Mouse (Mus musculus) neural tube, embryonic 11.5 days (tissue): Measurements from ENCODE around the gene Krtcap3. TPM values are rescaled to one million over a fixed set of nuclear protein-coding genes. Genes with fewer than 3 reads are reported as not detected.

Experiments
- ATAC-seq: fragments of 200-750 bp; cut with Nextera tagmentation; 2 replicates; pipeline ENCODE4 v1.8.0; 2017; ENCODE audit warnings: moderate number of reproducible peaks, mild to moderate bottlenecking, moderate TSS enrichment, moderate library complexity; ENCODE audit not compliant: insufficient read depth, low FRiP score, low TSS enrichment
- DNase-seq: peaks from one replicate; pipeline ENCODE4 v3.0.0-alpha.2; 2015; ENCODE audit warnings: low spot score
- H3K27ac ChIP-seq: fragments of 300-500 bp; sonication (generic); 2 replicates; pipeline ENCODE4 v1.5.1; 2014; ENCODE audit warnings: low read depth, mild to moderate bottlenecking, low read length
- H3K27me3 ChIP-seq: fragments of 300-500 bp; sonication (generic); 2 replicates; pipeline ENCODE4 v1.6.1; 2014; ENCODE audit warnings: mild to moderate bottlenecking, low read length, mixed read lengths; ENCODE audit not compliant: control insufficient read depth, insufficient read depth
- H3K36me3 ChIP-seq: fragments of 300-500 bp; sonication (generic); 2 replicates; pipeline ENCODE4 v1.6.1; 2014; ENCODE audit warnings: mild to moderate bottlenecking, low read length, moderate library complexity, mixed read lengths; ENCODE audit not compliant: control insufficient read depth, insufficient read depth
- H3K4me1 ChIP-seq: fragments of 300-500 bp; sonication (generic); 2 replicates; pipeline ENCODE4 v1.6.1; 2014; ENCODE audit warnings: low read length, mixed read lengths; ENCODE audit not compliant: control insufficient read depth, insufficient read depth
- H3K4me2 ChIP-seq: fragments of 300-500 bp; sonication (generic); 2 replicates; pipeline ENCODE4 v1.6.1; 2014; ENCODE audit warnings: low read depth, mild to moderate bottlenecking, moderate library complexity
- H3K4me3 ChIP-seq: fragments of 300-500 bp; sonication (generic); 2 replicates; pipeline ENCODE4 v1.5.1; 2014; ENCODE audit warnings: low read depth, low read length
- H3K9ac ChIP-seq: fragments of 300-500 bp; sonication (generic); 2 replicates; pipeline ENCODE4 v1.6.1; 2014; ENCODE audit warnings: mild to moderate bottlenecking, low read length
- H3K9me3 ChIP-seq: fragments of 300-500 bp; sonication (generic); 2 replicates; pipeline ENCODE4 v1.6.1; 2016; ENCODE audit warnings: low read length; ENCODE audit not compliant: control insufficient read depth
- WGBS: fragments of 180-500 bp; shearing (Covaris S2); extraction: QIAGEN DNeasy Blood & Tissue Kit; methylation state at CpG from one replicate; pipeline ENCODE4 v1.1.7; 2014; 5-methylcytosine and 5-hydroxymethylcytosine counted together
- polyA plus RNA-seq: library from polyadenylated mRNA; unstranded; fragments of >200 nt; fragmentation: Nextera tagmentation; extraction: Ambion mirVana; gene quantifications from 2 replicates; pipeline ENCODE4 v1.2.1, GENCODE M21; 2014

Gene Krtcap3
- polyA plus RNA-seq, 1 experiment from 2014 or later = 2.4 TPM

DNA sequence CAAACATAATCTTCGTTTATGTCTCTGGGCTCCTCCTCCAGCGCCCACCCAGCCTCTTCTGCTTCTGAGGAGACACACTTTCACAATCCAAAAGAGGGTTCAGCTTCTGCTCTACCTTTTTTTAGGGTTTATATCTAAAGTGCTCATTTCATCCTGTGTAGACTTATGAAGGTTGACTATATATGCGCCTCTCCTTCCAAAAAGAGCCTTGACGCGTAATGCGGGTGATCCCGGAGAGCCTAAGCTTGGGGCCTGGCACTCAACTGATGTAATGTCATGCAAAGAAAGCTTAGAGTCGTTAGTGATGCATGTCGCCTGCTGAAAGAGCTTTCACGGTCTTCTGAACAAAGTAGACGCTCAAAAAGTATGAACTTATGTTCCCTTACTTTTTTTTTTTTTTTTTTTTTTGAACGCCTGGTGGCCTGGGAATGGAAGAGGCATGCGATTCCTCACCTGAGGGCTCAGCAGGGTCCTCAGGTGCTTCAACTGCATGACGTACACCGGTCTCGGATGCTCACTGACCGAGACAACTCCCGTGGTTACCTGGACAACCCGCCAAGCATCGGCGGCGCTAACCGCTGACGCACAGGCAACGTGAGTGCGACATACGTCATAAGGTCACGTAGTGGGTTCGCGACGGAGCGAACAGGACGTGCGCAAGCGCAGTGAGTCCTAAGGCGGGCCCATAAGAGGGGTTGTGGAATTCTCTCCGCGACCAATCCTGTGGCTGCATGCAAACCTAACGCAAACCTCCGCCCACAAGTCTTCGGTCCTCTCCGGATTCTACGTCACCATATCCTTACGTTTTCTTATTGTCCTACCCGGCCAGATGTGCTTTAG lies 39.2 kb downstream of the Krtcap3 start, which contains the start of gene Ift172:
Ift172 (minus strand) TSS at position 596 of the 840 bp plus-strand sequence.
- Histone ChIP-seq H3K9me3 (no peaks in the 10 kb centered on the region), H3K4me1 (peaks cover 10% of the 10 kb centered on the region), H3K27ac (peak within 1 kb of the TSS; percentile 67; the same call in 1 of the 2 replicates), H3K27me3 (no peaks in the 10 kb centered on the region), H3K4me3 (peak within 1 kb of the TSS; percentile 48), H3K4me2 (peak within 1 kb of the TSS; percentile 79), H3K9ac (peak within 1 kb of the TSS; percentile 56), H3K36me3 (peaks cover 6% of the 10 kb centered on the region)
- 3% methylated on average over 45 of the region's 45 CpGs for WGBS
- ATAC-seq = peak; percentile 81
- DNase-seq = peak; percentile 97

DNA sequence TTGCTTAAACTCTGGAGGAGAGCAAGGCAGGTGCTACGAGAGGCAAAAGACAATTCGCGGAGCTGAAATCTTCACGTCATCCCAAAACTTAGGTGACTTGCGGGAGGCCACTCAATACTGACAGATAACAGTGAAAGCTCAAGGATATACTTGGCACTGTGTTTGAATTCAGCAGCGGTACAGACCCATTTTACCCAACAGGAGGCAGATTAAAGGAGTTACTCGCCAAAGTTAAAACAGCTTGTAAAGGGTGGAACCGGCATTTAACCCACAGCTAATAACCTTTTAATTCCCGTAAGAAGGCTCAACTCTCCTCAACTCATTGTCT lies 39.8 kb downstream of the Krtcap3 start:
- H3K9ac ChIP-seq = peak overlapping the region; percentile 56
- H3K27ac ChIP-seq = peak overlapping the region; percentile 67; the same call in 1 of the 2 replicates
- no peaks in the 10 kb centered on the region for H3K9me3 ChIP-seq
- H3K4me3 ChIP-seq = peak overlapping the region; percentile 48
- peaks cover 10% of the 10 kb centered on the region for H3K4me1 ChIP-seq
- 7% methylated on average over 9 of the region's 9 CpGs for WGBS
- ATAC-seq (no peak; the same call in 1 of the 2 replicates), DNase-seq (no peak)
- peaks cover 6% of the 10 kb centered on the region for H3K36me3 ChIP-seq
- no peaks in the 10 kb centered on the region for H3K27me3 ChIP-seq
- H3K4me2 ChIP-seq = peak overlapping the region; percentile 79

DNA sequence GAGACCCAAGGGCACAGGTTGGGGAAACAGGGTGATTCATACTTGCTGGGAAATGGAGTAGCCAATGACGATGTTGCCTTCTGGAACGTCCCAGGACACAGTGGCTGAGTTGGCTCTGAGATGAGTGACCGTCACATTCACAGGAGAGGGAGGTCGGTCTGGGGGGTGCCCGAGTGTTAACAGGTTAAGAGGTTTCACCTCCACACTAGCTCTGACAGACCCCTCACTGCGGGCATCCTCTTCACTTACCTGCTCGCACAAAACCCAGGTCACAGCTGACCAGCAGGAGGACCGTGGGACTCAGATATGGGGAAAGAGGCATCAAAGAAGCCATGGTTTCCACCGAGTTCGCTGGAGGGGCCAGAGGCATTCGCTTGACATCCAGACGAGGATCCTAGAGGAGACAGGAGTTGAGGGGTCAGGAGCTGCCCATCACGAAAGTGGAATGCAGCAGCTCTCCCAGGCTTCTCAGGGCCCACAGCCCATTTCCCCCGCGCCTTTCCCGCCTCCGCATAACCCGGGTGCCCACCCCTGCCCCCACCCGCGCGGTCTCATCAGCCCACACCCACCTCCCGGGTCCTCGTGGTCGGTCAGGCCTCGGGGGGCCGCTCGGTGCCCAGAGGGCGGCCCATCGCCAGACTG lies 43.6 kb downstream of the Krtcap3 start:
- no peaks in the 10 kb centered on the region for H3K9me3 ChIP-seq
- peak overlapping the region; percentile 92 for H3K9ac ChIP-seq
- no peak for ATAC-seq
- H3K27ac ChIP-seq = 0 out of 2 replicates have a peak overlapping the region, but pooled peaks have one; percentile 42
- peaks cover 6% of the 10 kb centered on the region for H3K36me3 ChIP-seq
- H3K4me3 ChIP-seq = peak overlapping the region; percentile 85
- peak; percentile 21 for DNase-seq
- no peaks in the 10 kb centered on the region for H3K27me3 ChIP-seq
- peak overlapping the region; percentile 97 for H3K4me2 ChIP-seq
- WGBS = 8% methylated on average over 28 of the region's 29 CpGs
- peaks cover 10% of the 10 kb centered on the region for H3K4me1 ChIP-seq

DNA sequence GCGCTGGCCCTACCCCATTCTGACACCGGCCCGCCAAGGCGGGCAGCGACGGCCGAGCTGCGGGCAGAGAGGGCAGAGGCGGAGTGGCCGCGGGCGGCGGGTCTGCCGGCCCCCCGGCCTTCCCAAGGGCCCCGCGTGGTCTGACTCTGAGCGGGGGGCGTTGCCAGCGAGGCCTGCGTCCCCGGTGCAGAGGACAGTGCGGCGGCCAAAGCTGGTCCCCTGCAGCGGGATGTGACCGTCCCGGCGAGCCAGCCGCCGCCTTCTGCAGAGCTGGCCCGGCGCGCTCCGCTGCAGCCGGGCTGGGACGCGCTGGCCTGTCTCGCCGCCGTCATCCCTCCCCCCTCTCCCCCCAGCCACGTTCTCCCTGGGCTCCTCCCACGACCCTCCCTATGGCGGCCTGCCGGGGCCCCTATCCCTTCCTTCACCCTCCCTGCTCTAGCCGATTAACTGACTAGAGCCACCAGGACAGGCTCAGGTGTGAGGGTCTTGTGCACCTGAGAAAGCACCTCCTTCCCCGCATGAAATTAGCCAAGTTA lies 44.2 kb downstream of the Krtcap3 start, which contains the start of gene Fndc4:
Fndc4 (minus strand) TSS at position 475 of the 536 bp plus-strand sequence.
- Histone ChIP-seq H3K4me1 (peaks cover 10% of the 10 kb centered on the region), H3K9me3 (no peaks in the 10 kb centered on the region), H3K4me2 (peak within 1 kb of the TSS; percentile 97), H3K36me3 (peaks cover 6% of the 10 kb centered on the region), H3K9ac (peak within 1 kb of the TSS; percentile 92), H3K4me3 (peak within 1 kb of the TSS; percentile 85), H3K27me3 (no peaks in the 10 kb centered on the region), H3K27ac (peak within 1 kb of the TSS; percentile 42; the same call in 1 of the 2 replicates)
- ATAC-seq (peak; percentile 76; the same call in 1 of the 2 replicates), DNase-seq (peak; percentile 80)
- WGBS = 1% methylated on average over 44 of the region's 46 CpGs

DNA sequence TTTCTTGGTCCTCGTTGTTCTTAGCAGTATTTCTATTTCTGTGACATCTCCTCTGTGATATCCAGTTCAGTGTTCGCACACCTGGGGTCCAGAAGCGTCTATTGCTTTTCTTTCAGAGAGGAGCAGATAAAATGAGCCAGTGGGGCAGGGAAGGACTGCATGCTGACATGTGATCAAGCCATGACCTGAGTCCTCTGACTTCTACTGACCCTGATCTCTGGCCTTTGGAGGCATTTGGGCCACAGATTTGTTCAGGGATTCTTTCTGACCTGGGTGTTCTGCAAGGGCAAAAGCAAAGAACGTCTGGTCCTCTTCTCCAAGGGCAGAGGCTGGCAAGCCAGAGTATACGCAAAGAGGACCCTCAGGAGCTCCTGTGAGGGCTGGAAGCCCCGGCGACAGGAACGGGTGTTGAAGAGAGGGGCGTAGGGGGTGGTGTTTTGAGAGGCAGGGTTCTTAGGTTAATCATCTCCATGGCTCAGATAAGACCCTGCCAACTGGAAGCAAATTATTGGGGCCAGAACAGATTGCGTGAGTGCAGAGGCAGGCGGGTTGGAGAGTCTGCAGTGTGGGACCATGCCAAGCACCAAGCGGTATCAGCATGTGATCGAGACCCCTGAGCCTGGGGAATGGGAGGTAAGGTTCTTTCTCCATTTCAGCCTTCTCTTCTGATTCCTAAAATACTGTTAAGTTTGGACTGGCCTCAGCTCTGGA lies 45.7 kb downstream of the Krtcap3 start, which contains the start of gene Gckr:
Gckr (plus strand) TSS at position 397 of the 711 bp plus-strand sequence.
- H3K9ac ChIP-seq = no peak within 1 kb of the TSS; the same call in 1 of the 2 replicates
- H3K4me3 ChIP-seq = peak within 1 kb of the TSS; percentile 85

DNA sequence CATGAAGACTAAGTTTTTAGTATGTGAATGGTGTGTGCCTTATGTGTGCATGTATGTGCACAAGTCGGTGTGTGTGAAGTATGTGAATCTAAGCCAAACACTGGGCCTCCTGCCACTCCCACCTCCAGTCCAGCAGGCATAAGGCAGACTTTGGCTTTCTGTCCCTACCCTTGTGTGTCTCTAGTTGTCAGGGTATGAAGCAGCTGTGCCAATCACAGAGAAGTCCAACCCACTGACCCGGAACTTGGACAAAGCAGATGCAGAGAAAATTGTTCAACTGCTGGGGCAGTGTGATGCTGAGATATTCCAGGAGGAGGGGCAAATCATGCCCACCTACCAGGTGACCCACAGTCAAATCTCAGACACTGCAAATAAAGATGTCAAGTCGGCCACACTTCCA lies 46.5 kb downstream of the Krtcap3 start:
- no peak overlapping the region for H3K4me3 ChIP-seq
- no peaks in the 10 kb centered on the region for H3K9me3 ChIP-seq
- no peak overlapping the region for H3K4me2 ChIP-seq
- H3K27ac ChIP-seq = no peak overlapping the region
- 78% methylated on average over 3 of the region's 3 CpGs for WGBS
- DNase-seq = no peak
- no peak overlapping the region for H3K9ac ChIP-seq
- peaks cover 8% of the 10 kb centered on the region for H3K4me1 ChIP-seq
- ATAC-seq = no peak
- peaks cover 4% of the 10 kb centered on the region for H3K36me3 ChIP-seq
- no peaks in the 10 kb centered on the region for H3K27me3 ChIP-seq

More for the DNA sequence above, 45.7 kb downstream of the Krtcap3 start, which contains the start of gene Gckr:
- H3K9me3 ChIP-seq = no peaks in the 10 kb centered on the region
- ATAC-seq = no peak
- peak within 1 kb of the TSS; percentile 97 for H3K4me2 ChIP-seq
- no peaks in the 10 kb centered on the region for H3K27me3 ChIP-seq
- WGBS = 77% methylated on average over 13 of the region's 13 CpGs
- H3K36me3 ChIP-seq = peaks cover 6% of the 10 kb centered on the region
- H3K27ac ChIP-seq = no peak within 1 kb of the TSS
- peaks cover 8% of the 10 kb centered on the region for H3K4me1 ChIP-seq
- no peak for DNase-seq

DNA sequence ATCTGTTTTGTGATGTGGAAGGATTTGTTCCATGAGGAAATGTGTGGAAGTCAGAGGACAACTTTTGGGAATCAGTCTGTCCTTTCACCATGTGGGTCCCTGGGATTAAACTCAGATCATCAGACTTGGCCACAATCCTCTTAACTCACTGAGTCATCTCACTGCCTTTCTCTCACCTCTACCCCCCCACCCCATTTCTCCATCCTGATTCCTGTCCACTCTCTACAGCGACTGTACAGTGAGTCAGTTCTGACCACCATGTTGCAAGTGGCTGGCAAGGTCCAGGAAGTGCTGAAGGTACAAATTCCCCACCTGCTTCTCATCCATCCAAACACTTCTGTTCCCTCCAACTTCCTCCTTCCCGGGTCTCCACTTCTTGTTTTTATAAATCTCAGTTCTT lies 47.0 kb downstream of the Krtcap3 start:
- ATAC-seq (no peak), DNase-seq (no peak)
- WGBS = 70% methylated on average over 2 of the region's 2 CpGs
- H3K4me1 ChIP-seq = peaks cover 8% of the 10 kb centered on the region
- no peak overlapping the region for H3K4me3 ChIP-seq
- no peaks in the 10 kb centered on the region for H3K9me3 ChIP-seq
- no peaks in the 10 kb centered on the region for H3K27me3 ChIP-seq
- H3K36me3 ChIP-seq = peaks cover 1% of the 10 kb centered on the region
- H3K9ac ChIP-seq = no peak overlapping the region
- H3K4me2 ChIP-seq = no peak overlapping the region
- no peak overlapping the region for H3K27ac ChIP-seq

DNA sequence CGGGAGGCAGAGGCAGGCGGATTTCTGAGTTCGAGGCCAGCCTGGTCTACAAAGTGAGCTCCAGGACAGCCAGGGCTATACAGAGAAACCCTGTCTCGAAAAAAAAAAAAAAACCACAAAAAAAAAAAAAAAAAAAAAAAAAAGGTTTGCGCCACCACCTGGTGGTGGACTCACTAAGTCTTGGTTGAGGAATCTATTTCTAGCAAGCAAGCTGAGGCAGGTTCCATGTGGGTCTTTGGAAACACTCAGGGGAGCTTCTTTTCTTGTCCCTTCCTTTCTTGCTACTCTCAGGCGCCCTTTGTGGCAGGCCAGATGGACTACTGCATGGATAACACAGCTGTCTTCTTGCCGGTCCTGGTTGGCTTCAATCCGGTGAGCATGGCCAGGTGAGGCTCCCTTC lies 50.4 kb downstream of the Krtcap3 start:
- ATAC-seq (no peak), DNase-seq (no peak)
- Histone ChIP-seq H3K4me1 (no peaks in the 10 kb centered on the region), H3K27ac (no peak overlapping the region), H3K4me3 (no peak overlapping the region), H3K4me2 (no peak overlapping the region), H3K9ac (no peak overlapping the region), H3K27me3 (no peaks in the 10 kb centered on the region), H3K36me3 (no peaks in the 10 kb centered on the region), H3K9me3 (no peaks in the 10 kb centered on the region)
- WGBS = 69% methylated on average over 8 of the region's 8 CpGs
